ENCODE assay signal across 11 mouse cellular contexts in genomic region chr1:131336017-131336416, GRCm38 (mm10). TPM values are rescaled to one million over a fixed set of nuclear protein-coding genes. Genes with fewer than 3 reads are reported as not detected.
DNase-seq lines count a peak whose midpoint lies in the region; ATAC-seq and TF ChIP-seq lines count a peak whose summit lies in the region.
"Had no signal": no experiment of that assay in that cellular context is flagged by ENCODE, and none has a peak within 500 bp of the region (broad histone marks: within the 10 kb centered on the region; RNA-seq: fewer than 3 reads in every experiment).

No protein-coding gene starts in this region.

- peaks cover 34% of the 10 kb centered on the region for H3K36me3 ChIP-seq in forebrain, embryonic 13.5 days (ENCODE audit: poor library complexity, severe bottlenecking)
- H3K36me3 ChIP-seq in forebrain, embryonic 12.5 days (replicated peaks): peaks cover 15% of the 10 kb centered on the region
- peaks cover 11% of the 10 kb centered on the region; the same call in 1 of the 2 replicates for H3K36me3 ChIP-seq in hindbrain, embryonic 16.5 days (ENCODE audit: control insufficient read depth, insufficient read depth, low read length)
- peaks cover 50% of the 10 kb centered on the region for H3K36me3 ChIP-seq in hindbrain, embryonic 10.5 days
- peaks cover 1% of the 10 kb centered on the region; the same call in 1 of the 2 replicates for H3K36me3 ChIP-seq in kidney, adult 2 months (ENCODE audit: control insufficient read depth, insufficient read depth, low read length)

- 80% methylated on average over 5 of the region's 5 CpGs for WGBS in forebrain, embryonic 13.5 days
- WGBS in forebrain, embryonic 12.5 days: 81% methylated on average over 5 of the region's 5 CpGs
- 65% methylated on average over 5 of the region's 5 CpGs for WGBS in hindbrain, embryonic 16.5 days
- WGBS in hindbrain, embryonic 10.5 days: 87% methylated on average over 5 of the region's 5 CpGs
- 54% methylated on average over 5 of the region's 5 CpGs for WGBS in kidney, adult 2 months

- no peak overlapping the region for H3K4me3 ChIP-seq in forebrain, embryonic 13.5 days
- H3K4me3 ChIP-seq in forebrain, embryonic 12.5 days (replicated peaks): no peak overlapping the region
- H3K4me3 ChIP-seq in hindbrain, embryonic 16.5 days (ENCODE audit: low read length): no peak overlapping the region
- no peak overlapping the region for H3K4me3 ChIP-seq in hindbrain, embryonic 10.5 days
- no peak overlapping the region for H3K4me3 ChIP-seq in kidney, adult 2 months (ENCODE audit: insufficient read depth, low read depth, low read length)
- H3K4me3 ChIP-seq: liver, embryonic 15.5 days; midbrain, embryonic 10.5 days had no signal

- H3K9ac ChIP-seq in forebrain, embryonic 13.5 days: no peak overlapping the region
- no peak overlapping the region for H3K9ac ChIP-seq in forebrain, embryonic 12.5 days
- no peak overlapping the region for H3K9ac ChIP-seq in hindbrain, embryonic 16.5 days (ENCODE audit: low read depth, low read length)
- H3K9ac ChIP-seq: liver, embryonic 15.5 days had no signal

- TF ChIP-seq POLR2A in kidney, adult 2 months (IDR thresholded peaks at IDR 0.05; ENCODE audit: low read depth, low read length): no peak

- peak overlapping the region; percentile 59 for H3K27ac ChIP-seq in forebrain, embryonic 13.5 days
- no peak overlapping the region for H3K27ac ChIP-seq in forebrain, embryonic 12.5 days
- H3K27ac ChIP-seq in hindbrain, embryonic 16.5 days (ENCODE audit: low read depth, low read length): peak overlapping the region; percentile 5; the same call in 1 of the 2 replicates
- H3K27ac ChIP-seq in hindbrain, embryonic 10.5 days: no peak overlapping the region
- H3K27ac ChIP-seq in kidney, adult 2 months (ENCODE audit: insufficient read depth, low read depth, low read length): no peak overlapping the region
- H3K27ac ChIP-seq: liver, embryonic 15.5 days; midbrain, embryonic 10.5 days had no signal

- H3K27me3 ChIP-seq in forebrain, embryonic 13.5 days: no peaks in the 10 kb centered on the region
- H3K27me3 ChIP-seq in forebrain, embryonic 12.5 days: no peaks in the 10 kb centered on the region
- no peaks in the 10 kb centered on the region for H3K27me3 ChIP-seq in hindbrain, embryonic 16.5 days (replicated peaks; ENCODE audit: control insufficient read depth, insufficient read depth, low read length)
- H3K27me3 ChIP-seq in hindbrain, embryonic 10.5 days (ENCODE audit: insufficient read depth, poor library complexity, severe bottlenecking): no peaks in the 10 kb centered on the region
- no peaks in the 10 kb centered on the region for H3K27me3 ChIP-seq in kidney, adult 2 months (replicated peaks; ENCODE audit: control insufficient read depth, insufficient read depth, low read length)
- H3K27me3 ChIP-seq: liver, embryonic 15.5 days had no signal

- ATAC-seq in forebrain, embryonic 13.5 days: no peak
- no peak for ATAC-seq in forebrain, embryonic 12.5 days (ENCODE audit: low FRiP score)
- no peak; the same call in 1 of the 2 replicates for ATAC-seq in hindbrain, embryonic 16.5 days

- DNase-seq in hindbrain, embryonic 10.5 days (ENCODE audit: low spot score): no peak
- DNase-seq in kidney, adult 2 months: peak; percentile 16
- peak; percentile 10 to 25 for DNase-seq in kidney, postnatal 4 days
- DNase-seq in frontal cortex, postnatal 10 days (ENCODE audit: low spot score in 2 of 2): no peak
- no peak for DNase-seq in adrenal gland, postnatal 4 days (ENCODE audit: low spot score in 2 of 2)
- DNase-seq: right cerebral cortex, adult 18-20 months had no signal

- H3K9me3 ChIP-seq in forebrain, embryonic 13.5 days (replicated peaks): no peaks in the 10 kb centered on the region
- no peaks in the 10 kb centered on the region for H3K9me3 ChIP-seq in forebrain, embryonic 12.5 days
- no peaks in the 10 kb centered on the region for H3K9me3 ChIP-seq in hindbrain, embryonic 16.5 days (ENCODE audit: control insufficient read depth, low read length)
- H3K9me3 ChIP-seq in hindbrain, embryonic 10.5 days: no peaks in the 10 kb centered on the region
- H3K9me3 ChIP-seq: liver, embryonic 15.5 days; midbrain, embryonic 10.5 days had no signal

- no peak overlapping the region for H3K4me2 ChIP-seq in forebrain, embryonic 13.5 days
- no peak overlapping the region for H3K4me2 ChIP-seq in forebrain, embryonic 12.5 days
- no peak overlapping the region for H3K4me2 ChIP-seq in hindbrain, embryonic 16.5 days (ENCODE audit: low read length)
- H3K4me2 ChIP-seq: liver, embryonic 15.5 days had no signal

- TF ChIP-seq CTCF in kidney, adult 2 months (conservative IDR thresholded peaks at IDR 0.05; ENCODE audit: insufficient read depth, insufficient read length, low read depth, low read length): no peak

- peaks cover 15% of the 10 kb centered on the region for H3K4me1 ChIP-seq in forebrain, embryonic 13.5 days
- H3K4me1 ChIP-seq in forebrain, embryonic 12.5 days: peaks cover 6% of the 10 kb centered on the region; the same call in 1 of the 2 replicates
- H3K4me1 ChIP-seq in hindbrain, embryonic 16.5 days (ENCODE audit: control insufficient read depth, insufficient read depth, low read depth, low read length): no peaks in the 10 kb centered on the region
- H3K4me1 ChIP-seq in hindbrain, embryonic 10.5 days (replicated peaks): peaks cover 4% of the 10 kb centered on the region; the same call in 1 of the 2 replicates
- H3K4me1 ChIP-seq in kidney, adult 2 months (ENCODE audit: control insufficient read depth, insufficient read depth, low read length): no peaks in the 10 kb centered on the region
- H3K4me1 ChIP-seq: liver, embryonic 15.5 days had no signal

RNA-seq across cellular contexts. Expression of gene Ikbke, which starts 56.6 kb away (rescaled TPM):
- 0.21 and 0.39 TPM in 2 replicates for polyA plus RNA-seq in forebrain, embryonic 13.5 days (2015; fragmentation: Nextera tagmentation; extraction: Ambion mirVana)
- 0.72 and 0.88 TPM in 2 replicates for polyA plus RNA-seq in forebrain, embryonic 12.5 days (2016; fragmentation: Nextera tagmentation; extraction: Ambion mirVana)
- polyA plus RNA-seq in hindbrain, embryonic 16.5 days (2015; fragmentation: Nextera tagmentation; extraction: Ambion mirVana): 0.76 and 1.3 TPM in 2 replicates
- polyA plus RNA-seq in hindbrain, embryonic 10.5 days (2016; fragmentation: Nextera tagmentation; extraction: Ambion mirVana): 1.0 and 1.5 TPM in 2 replicates
- 7.6 and 10.5 TPM in 2 replicates for polyA plus RNA-seq in kidney, adult 2 months (2012; rRNA removed)
- 10 to 100 TPM; 19.5 to 20.0 TPM for total RNA-seq in adrenal gland, postnatal 4 days (2021)

Comparison
In these comparisons a context has a peak if more than half of its experiments do, and no peak if none do; other contexts are left out.
1. H3K27ac ChIP-seq: peak in forebrain, embryonic 13.5 days (single experiment) and hindbrain, embryonic 16.5 days (single experiment); none in forebrain, embryonic 12.5 days (single experiment), hindbrain, embryonic 10.5 days (single experiment) and kidney, adult 2 months (single experiment).
2. DNase-seq: peak in kidney, adult 2 months (single experiment) and kidney, postnatal 4 days (2 of 2); none in hindbrain, embryonic 10.5 days (single experiment), frontal cortex, postnatal 10 days (0 of 2) and adrenal gland, postnatal 4 days (0 of 2).